Mouse (Mus musculus): ENCODE measurements around the gene Adnp.

The Adnp gene

GRCm38 (mm10) chr2:168206725-168207644 is at the start of gene Adnp:
TSS of gene Adnp (minus strand) at chr2:168207112.
- in situ Hi-C loops (cut with MseI, MboI): loop anchor here in 1 of 2 experiments (5.0 kb wide), 1 partner anchor 90 kb away; no protein-coding TSS in a partner anchor

GRCm38 (mm10) chr2:168256506-168256905 is 49.6 kb upstream of the Adnp start:
- in situ Hi-C loops (cut with MseI, MboI): loop anchor here (25.0 kb wide), 1 partner anchor 381 kb away; no protein-coding TSS in a partner anchor

- in situ Hi-C loops (cut with MseI, MboI): loop anchor here (5.0 to 25.0 kb wide), 2 partner anchors 198 to 383 kb away; no protein-coding TSS in a partner anchor
Measured at GRCm38 (mm10) chr2:168253822-168254221, 46.9 kb upstream of the Adnp start.

GRCm38 (mm10) chr2:168252639-168253292 is 45.9 kb upstream of the Adnp start:
- in situ Hi-C loops (cut with MseI, MboI): loop anchor here (5.0 to 25.0 kb wide), 2 partner anchors 200 to 385 kb away; no protein-coding TSS in a partner anchor

- in situ Hi-C loops (cut with MseI, MboI): loop anchor here (5.0 to 25.0 kb wide), 2 partner anchors 202 to 387 kb away; no protein-coding TSS in a partner anchor
Measured at GRCm38 (mm10) chr2:168250270-168250669, 43.4 kb upstream of the Adnp start.

GRCm38 (mm10) chr2:168248856-168249245 is 41.9 kb upstream of the Adnp start:
- in situ Hi-C loops (cut with MseI, MboI): loop anchor here in 1 of 2 experiments (5.0 to 25.0 kb wide), 2 partner anchors 193 to 613 kb away; no protein-coding TSS in a partner anchor

GRCm38 (mm10) chr2:168248167-168248855 is 41.4 kb upstream of the Adnp start:
- in situ Hi-C loops (cut with MseI, MboI): loop anchor here in 1 of 2 experiments (5.0 to 25.0 kb wide), 2 partner anchors 194 to 614 kb away; no protein-coding TSS in a partner anchor

GRCm38 (mm10) chr2:168245571-168245970 is 38.7 kb upstream of the Adnp start:
- in situ Hi-C loops (cut with MseI, MboI): loop anchor here in 1 of 2 experiments (5.0 to 25.0 kb wide), 2 partner anchors 197 to 617 kb away; no protein-coding TSS in a partner anchor

GRCm38 (mm10) chr2:168243278-168243677 is 36.4 kb upstream of the Adnp start:
- in situ Hi-C loops (cut with MseI, MboI): loop anchor here in 1 of 2 experiments (25.0 kb wide), 1 partner anchor 619 kb away; no protein-coding TSS in a partner anchor

- in situ Hi-C loops (cut with MseI, MboI): loop anchor here in 1 of 2 experiments (25.0 kb wide), 1 partner anchor 619 kb away; no protein-coding TSS in a partner anchor
Measured at GRCm38 (mm10) chr2:168242841-168243240, 35.9 kb upstream of the Adnp start.

GRCm38 (mm10) chr2:168238335-168238734 is 31.4 kb upstream of the Adnp start:
- in situ Hi-C loops (cut with MseI, MboI): loop anchor here in 1 of 2 experiments (25.0 kb wide), 1 partner anchor 624 kb away; no protein-coding TSS in a partner anchor

- in situ Hi-C loops (cut with MseI, MboI): loop anchor here in 1 of 2 experiments (25.0 kb wide), 1 partner anchor 629 kb away; no protein-coding TSS in a partner anchor
Measured at GRCm38 (mm10) chr2:168233286-168233685, 26.4 kb upstream of the Adnp start.

- in situ Hi-C loops (cut with MseI, MboI): loop anchor here in 1 of 2 experiments (25.0 kb wide), 1 partner anchor 631 kb away; no protein-coding TSS in a partner anchor
Measured at GRCm38 (mm10) chr2:168231471-168231829, 24.5 kb upstream of the Adnp start.

GRCm38 (mm10) chr2:168230773-168231470 is 24.0 kb upstream of the Adnp start:
- in situ Hi-C loops (cut with MseI, MboI): loop anchor here in 1 of 2 experiments (25.0 kb wide), 1 partner anchor 631 kb away; no protein-coding TSS in a partner anchor

- in situ Hi-C loops (cut with MseI, MboI): loop anchor here in 1 of 2 experiments (25.0 kb wide), 1 partner anchor 632 kb away; no protein-coding TSS in a partner anchor
Measured at GRCm38 (mm10) chr2:168230026-168230728, 23.3 kb upstream of the Adnp start, which contains the start of the genes Gm20716, Dpm1 and Mocs3. TSS of gene Gm20716 (minus strand) at chr2:168230364. TSS of gene Dpm1 (minus strand) at chr2:168230591. TSS of gene Mocs3 (plus strand) at chr2:168230622.

- in situ Hi-C loops (cut with MseI, MboI): loop anchor here in 1 of 2 experiments (25.0 kb wide), 1 partner anchor 633 kb away; no protein-coding TSS in a partner anchor
Measured at GRCm38 (mm10) chr2:168229116-168230025, 22.5 kb upstream of the Adnp start.

- in situ Hi-C loops (cut with MseI, MboI): no loop called here
Measured at GRCm38 (mm10) chr2:168223326-168223725, 16.4 kb upstream of the Adnp start.
